Mouse (Mus musculus) urinary bladder, adult 18-20 months (tissue): ENCODE measurements around the gene Dnm3.
"Not testable (repeated sequence)": the region's sequence is repeated elsewhere in the genome, so short reads cannot be mapped to it uniquely, and the experiment has no call there.

Source experiments
- DNase-seq, 2 experiments: peaks; one replicate each; pipeline ENCODE4 v3.0.0; 2022; ENCODE audit warnings: low spot score in 2 of 2, mixed read lengths in 2 of 2

Dnm3 gene

DNA sequence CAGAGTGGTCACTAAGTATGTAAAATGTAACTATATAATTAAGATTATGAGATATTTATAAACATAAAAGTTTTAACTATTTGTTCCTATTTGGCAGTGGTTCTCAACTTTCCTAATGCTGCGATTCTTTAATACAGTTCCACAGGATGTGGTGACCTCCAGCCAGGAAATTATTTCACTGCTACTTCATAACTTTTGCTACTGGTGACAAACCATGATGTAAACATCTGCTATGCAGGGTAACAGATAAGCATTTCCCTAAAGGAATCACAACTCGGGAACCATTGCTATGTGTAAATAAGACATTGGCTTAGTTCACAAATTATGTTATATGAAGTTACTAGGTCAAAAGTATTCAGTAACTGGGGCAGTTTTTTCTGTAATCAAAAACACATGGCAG is 48.9 kb downstream of the Dnm3 start:
- no peak for DNase-seq

DNA sequence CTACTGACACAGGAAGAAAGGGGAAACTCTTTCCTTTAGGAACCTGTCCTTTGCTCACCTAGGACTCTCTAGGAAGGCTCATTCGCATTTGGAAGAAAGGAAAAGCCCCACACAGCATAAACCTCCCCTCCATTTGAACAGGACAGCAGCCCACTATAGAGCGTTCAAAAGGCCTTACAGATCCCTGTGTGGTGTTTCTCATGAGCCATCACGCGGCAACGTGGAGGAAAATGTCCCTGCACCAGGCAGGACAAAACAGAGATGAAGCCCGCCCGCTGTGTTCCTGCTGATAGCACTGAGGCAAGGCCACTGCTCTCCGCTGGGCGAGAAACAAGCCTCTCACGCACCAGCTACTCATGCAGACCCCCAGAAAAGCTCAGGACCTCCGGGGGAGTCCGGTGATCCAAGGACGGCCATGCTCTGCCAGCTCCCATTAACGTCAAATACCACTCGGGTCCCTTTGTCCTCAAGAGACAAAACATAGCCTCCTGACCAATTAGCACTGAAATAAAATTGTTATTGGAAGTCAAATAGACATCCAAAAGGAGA is 51.8 kb downstream of the Dnm3 start:
- no peak for DNase-seq

DNA sequence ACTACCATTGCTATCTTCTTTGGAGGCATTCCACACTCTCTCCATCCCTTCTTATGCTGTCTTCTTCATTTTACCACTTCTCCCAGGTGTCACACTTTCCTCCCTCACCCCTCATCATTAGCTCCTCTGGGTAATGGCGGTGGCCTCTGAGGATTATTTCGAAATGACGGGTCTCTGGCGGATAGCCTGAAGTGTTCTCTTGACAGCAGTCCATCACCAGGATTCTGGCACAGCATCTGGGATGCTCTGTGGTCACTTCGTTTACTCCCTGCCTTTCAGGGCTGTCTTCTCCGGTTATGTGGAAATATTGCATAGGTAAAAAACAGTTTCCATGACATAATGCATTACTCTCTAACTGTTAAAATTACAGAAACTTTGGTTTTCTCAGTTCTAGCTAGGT is 55.0 kb downstream of the Dnm3 start:
- no peak for DNase-seq

DNA sequence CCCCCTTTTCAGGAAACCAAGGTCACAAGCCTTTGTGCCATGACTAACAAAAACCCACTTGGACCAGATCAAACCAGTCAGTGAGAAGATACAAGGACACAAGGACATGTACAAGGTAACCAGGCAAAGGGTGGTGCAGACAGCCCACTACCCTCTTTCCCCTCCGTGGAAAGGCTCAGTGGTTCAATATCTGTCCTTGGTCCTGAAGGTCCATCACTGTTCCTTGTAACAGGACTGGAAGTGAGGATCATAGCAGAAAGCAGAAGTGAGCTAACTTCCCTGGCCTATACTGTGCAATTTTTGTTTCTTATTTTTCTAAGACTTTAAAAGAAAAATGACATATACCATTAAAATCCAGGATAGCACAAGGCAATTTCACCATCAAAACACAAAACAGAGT is 64.0 kb downstream of the Dnm3 start:
- no peak for DNase-seq

DNA sequence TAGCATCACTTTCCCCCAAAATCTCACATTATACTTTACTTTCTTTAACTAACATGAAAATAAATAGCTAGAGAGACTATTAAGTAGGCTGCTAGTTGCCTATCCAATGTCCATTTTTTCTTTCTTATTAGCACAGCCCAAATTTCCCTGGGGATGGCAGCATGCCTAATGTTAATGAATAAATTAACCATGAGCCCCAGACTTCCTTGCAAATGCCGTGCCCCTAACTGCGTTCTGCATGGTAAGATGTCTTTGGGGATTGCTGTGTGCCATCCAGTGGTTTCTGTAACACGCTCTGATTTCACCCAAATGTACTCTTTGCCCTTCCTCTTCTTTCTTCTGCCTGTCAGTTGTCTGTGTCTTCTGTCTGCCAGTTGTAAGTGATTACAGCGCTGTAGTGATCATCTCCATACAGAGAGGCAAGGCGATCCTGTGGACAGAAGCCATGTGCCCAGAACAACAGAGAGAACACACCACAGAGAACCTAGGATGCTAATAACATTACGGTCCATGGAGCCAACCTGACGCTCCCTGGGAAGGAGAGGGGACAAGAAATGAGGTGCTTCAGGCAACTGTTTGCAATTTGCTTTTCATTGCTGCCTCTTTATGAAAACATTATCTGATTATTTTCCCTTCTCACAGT is 64.9 kb downstream of the Dnm3 start:
- no peak for DNase-seq

DNA sequence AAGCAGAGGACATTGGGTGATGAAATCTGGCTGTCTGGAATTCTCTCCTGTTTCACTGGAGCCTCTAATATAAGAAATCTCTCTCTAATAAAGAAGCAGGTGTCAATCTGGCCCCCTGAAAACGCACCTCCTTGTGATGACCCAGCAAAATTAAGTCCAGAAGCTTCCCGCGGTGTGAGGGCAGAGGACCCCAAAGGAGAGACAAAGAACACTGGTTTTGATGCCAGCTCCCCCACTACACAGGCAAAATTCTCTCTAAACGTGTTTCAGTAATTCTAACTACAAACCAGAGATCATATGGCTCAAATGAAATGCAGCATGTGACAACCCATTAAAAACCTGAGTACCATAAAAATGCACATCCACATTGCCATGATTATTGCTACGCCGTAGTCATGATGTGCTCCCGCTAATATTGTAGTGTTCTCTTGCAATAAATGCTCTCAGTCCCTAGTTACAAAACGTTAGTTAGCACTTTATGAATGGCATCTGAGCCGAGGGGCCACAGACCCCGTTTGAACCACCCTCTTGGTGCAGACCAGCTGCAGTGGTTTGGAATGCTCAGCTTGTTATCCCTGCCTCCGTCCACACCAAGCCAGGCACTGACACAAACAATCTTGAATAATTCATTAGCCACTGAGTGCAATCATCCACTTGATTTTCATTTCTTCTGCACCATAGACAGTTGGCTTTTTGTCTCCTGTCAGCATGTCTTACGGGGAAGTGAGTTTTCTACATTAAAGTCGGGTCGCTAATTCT is 67.4 kb downstream of the Dnm3 start:
- no peak for DNase-seq

DNA sequence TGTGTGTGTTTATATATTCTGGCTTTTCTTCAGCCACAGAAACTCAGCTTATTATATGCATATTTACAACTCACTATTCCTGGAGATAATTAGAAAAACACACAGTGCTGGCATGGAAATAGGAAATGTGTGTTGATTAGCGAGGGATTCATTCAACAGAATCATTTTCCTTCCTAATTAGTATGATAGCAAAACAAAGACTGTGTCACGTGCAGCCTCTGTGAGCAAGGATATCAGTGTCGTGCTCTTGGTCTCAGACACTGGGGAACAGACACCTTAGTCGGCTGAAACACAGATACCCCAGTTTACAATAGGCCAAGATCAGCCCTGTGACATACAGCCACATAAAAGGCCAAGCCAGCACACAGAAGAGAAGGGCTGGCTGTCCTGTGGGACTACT is 83.3 kb downstream of the Dnm3 start:
- no peak for DNase-seq

DNA sequence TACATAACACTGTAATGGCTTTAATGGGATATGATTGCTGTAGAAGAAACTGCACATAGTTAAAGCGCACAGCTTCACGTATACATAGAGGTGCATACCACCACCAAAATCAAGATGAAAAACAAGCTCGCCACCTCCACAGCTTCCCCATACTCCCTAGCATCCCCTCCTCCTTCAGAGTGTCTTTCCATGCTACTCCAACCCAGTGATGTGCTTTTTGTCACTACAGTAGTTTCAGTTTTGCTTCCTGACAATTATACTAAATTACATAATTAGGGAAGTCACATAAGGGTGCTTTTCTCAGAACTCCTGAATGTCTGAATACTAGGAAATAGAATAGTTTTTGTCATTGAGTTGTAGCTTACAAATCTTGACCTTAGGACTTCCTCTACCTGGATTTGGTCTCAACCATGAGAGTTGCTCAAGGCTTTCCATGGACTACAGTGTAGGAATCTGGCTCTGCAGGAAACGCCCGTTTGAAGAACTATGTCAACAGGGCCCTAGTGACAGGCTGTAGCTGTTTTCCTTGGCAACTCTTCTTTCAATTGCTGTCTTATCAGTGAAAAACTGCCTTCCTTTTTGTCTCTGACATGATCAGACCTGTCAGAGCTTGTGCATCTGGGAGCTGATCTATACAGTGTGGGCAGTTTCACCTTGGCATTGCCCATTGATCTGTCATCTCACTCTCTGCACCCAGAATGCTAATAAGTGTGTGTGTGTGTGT is 89.2 kb downstream of the Dnm3 start:
- peak; percentile 18 to 48 for DNase-seq

DNA sequence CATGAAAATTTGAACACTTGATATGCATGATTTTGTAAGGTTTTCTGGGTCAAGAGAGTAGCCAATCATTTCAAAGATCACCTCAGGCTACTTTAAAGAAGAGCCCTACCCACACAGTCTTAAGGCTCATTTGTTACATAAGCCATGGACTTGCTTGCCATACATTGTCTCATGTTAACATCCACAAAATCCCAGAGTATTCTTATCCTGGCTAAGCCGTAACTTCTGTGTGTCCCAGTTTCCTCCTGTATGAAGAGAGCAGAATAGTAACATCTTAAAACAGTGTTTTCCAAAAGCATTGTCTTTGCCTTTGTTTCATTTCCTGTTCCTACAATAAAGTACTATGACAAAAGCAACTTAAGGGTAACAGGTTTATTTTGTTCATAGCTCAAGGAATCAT is 104.8 kb downstream of the Dnm3 start:
- not testable (repeated sequence) for DNase-seq

DNA sequence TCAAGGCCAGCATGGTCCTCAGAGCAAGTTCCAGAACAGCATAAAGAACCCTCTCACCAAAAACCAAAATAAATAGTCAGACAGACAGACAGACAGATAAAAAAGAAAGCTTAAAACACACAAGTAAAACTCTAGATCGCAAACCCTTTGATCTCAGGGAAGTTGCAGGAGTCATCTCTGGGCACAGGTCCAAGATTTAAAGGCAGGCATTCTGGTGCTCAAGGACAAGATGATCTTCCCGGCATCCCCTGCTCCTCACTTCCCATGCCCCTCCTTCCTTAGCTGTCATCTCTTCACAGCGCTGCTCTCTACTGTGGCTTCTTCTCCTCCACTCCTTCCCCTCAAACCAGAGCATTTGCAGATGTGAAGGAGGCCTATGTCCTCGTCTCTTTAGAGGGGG is 108.1 kb downstream of the Dnm3 start:
- no peak for DNase-seq

DNA sequence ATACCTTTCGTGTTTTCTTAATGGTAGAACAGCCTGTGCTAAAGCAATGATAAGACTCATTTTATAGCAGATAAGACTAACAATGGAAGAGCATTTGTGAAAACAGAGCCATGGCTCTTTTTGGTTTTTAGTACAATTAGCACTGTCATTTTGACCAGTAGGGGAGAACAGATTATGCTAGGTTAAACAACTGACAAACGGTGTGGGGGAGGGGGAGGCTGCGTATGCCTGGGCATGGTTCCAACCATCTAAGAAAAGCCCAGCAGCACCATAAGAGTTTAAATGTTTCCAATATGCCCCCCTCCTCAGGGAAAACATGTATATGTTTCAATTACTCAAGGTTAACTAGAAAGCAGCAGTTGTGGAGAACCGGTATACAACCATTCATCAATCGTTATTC is 115.9 kb downstream of the Dnm3 start:
- no peak for DNase-seq

DNA sequence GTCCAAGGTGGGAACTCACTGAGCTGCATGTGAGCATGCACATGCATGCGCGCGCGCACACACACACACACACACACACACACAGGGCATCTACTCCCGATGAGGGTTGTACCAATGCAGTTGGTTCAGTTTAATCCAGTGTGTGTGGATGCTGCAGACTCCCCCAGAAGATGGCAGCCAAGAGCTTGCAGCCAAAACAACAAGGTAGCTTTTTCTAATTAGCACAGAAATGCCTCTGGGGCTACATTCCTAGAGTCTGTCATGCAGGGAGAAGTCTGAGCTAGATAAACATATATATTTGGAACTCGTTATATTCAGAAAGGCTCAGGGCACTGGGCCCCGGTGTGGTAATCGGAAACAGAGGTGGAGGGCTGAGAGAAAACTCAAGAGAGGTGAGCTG is 118.6 kb downstream of the Dnm3 start:
- peak; percentile 1 to 16 for DNase-seq

DNA sequence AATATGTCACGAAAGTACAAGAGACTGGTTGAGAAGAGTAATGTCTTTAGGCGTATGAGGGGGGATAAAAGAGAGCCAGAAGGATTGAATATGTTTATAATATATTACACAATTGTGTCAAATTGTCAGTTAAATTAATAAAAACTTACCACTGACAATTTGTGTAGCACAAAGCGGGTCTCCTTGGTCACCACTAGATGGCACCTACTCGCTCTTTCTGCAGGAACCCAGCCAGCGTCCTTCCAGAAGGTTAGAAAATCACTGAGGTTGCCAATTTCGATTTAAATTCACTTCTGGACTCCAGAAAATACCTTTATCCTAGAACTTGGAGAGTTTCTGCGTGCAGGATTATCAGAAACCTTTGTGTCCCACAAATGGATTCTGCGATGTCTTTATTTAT is 119.8 kb downstream of the Dnm3 start:
- peak in 1 of 2 experiments; percentile 2 for DNase-seq

DNA sequence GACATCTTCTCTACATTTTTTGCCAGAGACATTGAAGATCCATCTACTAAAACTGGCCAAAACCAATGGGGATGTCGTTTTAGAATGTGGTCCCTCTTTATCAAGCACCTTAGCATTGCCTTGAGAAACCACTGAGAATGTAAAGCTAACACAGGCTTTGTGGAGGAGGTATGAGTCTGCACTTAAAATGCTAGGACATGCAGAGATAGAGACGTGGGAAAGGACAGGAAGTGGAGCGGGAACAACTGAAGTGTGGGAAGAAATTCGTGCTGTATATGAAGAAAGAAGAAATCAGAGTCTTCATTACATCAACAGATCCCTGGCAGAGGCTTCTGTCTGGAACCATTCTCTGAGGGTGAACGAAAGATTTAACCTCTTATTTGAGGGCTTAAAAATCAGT is 121.4 kb downstream of the Dnm3 start:
- DNase-seq = no peak

DNA sequence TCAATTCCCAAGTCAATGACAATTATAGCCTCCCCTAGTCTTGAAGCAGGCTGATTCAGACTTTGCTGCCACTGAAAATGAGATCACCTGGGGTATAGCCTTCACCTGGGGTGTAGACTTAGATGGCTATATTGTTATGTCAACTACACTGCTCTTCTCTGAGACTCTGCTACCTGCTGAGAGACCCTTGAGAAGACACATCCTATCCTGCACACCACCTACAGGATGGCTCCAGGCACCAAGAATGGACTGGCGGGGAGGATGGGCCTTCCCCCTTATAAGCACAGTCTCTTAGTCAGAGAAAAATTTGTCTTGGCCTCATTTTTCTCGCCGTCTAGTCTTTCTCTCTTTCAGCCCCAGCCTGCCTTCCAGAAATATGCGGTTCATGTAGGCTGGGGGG is 123.1 kb downstream of the Dnm3 start:
- no peak for DNase-seq

DNA sequence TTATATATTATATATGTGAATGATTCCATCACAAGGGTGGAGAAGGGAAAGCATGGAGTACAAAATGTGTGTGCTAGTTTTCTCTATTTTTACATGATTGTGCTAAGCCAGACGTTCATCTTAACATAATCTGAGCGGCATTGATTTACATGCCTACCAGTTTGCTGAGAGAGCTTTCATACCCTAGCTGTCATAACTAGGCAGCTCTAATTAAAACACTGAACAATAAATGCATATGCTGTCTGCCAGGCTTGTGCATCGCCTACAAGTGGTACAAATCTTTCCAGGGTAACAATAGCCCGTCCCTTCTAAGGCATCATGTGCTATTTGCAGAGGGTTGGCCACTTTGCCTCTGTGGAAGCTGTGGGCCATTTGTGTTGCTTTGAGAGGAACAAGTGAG is 124.0 kb downstream of the Dnm3 start:
- DNase-seq = no peak

DNA sequence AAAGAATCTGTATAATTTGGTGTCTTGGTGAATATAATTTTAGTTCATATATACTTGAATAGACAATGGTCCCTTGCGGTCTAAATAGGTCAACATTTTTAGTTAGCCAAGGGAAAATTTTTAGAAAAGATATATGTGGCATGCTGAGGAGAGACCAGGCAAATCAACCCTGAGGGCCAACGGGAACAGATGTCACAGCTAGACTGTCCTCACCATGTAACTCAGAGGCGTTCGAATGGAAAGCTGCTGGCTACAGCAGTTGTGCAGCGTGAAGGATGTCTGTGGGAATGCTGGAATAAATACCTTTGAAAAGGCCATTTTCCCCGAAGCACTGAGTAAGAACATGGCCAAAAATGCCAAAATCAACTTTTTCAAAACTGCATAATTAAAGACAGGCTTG is 128.5 kb downstream of the Dnm3 start:
- DNase-seq = no peak

DNA sequence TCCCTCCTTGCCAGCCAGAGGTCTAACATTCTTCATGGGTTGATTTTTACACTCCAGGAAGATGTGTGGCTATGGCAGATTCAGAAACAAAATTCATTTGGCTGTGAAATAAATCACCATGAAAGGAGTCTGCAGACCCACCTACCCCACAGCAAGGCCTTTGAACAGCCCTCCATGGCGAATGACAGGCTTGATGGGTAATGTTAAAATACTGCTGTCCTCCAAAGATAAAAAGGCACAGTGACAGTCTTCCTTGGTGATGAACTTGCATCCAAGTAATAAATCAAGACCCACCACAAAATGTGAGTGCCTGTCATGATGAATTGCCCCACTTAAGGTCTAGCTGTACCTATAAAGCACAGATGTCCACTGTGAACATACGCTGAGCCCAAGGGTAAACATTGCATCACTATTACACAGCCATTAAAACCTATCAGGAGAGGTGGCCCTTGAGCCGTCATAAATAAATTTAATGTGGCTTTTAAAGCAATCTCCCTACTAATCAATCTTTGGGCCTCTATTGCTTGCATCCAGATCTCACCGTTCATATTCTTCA is 131.3 kb downstream of the Dnm3 start:
- no peak for DNase-seq

DNA sequence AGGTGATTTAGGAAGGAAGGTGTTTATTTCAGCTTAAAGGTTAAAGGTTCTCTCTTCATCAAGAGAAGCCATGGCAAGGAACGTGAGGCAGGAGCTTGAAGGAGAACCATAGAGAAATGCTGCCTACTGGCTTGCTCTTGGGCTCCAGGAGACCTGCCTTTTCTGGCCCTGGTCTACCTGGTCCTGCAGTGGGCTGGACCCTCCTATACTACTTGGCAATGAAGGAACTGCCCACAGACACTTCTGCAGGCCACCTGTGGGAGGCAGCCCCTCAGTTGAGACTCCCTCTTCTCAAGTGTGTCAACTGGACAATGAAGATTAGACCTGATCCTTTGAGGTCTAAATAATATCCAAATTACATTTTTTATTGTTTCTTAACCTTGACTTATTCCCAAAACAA is 140.7 kb downstream of the Dnm3 start:
- no peak for DNase-seq

DNA sequence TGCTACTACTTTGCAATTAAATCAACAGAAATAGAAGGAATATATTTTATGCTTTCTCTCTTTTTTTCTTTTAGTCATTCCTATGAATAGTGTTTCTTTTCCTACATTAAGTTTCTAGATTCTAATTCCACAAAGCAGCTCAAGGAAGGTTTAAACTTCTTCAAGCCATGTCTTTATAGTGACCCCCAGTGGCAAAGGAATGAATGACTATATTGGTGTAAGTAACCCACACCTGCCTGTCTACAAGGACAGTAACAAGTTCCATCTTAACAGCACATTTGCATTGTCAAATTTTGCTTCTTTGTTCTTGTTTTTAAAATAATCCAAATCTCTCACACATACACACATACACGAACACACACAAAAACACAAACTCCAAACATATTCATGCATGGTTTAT is 141.2 kb downstream of the Dnm3 start:
- no peak for DNase-seq

DNA sequence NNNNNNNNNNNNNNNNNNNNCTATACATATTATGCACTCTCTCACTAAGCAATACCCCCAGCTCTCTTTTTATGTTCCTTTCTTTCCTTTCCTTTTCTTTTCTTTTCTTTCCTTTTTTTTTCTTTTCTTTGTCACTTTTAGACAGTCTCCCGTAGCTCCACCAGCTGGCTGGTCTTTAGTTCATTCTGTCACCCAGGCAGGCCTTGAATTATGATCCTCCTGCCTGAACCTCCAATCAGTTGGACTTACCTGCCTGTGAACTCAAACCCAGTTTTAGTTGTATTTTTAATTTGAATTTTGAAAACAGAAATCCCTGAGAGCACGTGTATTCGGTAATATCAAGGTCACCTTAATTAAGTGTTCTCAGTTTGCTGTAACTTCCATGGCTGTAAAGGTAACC is 141.6 kb downstream of the Dnm3 start:
- no peak for DNase-seq

DNA sequence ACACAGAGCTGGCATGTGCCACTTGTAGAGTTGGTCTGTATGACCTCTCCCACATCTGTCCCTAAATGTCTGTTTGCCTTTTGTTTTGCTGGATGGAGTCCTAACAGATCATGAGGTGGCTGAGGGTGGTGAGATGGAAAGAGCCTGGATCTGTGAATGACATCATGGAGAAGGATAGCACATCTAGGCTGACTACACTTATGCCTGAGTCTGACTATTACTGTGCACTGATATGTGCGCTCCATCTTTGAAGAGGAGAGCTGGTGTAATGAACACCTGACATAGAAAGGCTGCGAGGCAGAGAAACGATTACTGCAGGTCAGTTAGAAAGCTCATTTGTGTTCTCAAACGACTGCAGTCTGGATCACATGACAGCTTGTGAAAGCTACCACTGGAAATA is 149.2 kb downstream of the Dnm3 start:
- no peak for DNase-seq
